Mouse (Mus musculus) megakaryocyte, embryonic 14.5 days (primary cell): ENCODE results near the gene Ddx20.

Experiments used
- FLI1 ChIP-seq: IDR thresholded peaks from 2 replicates; pipeline ENCODE4 v1.6.1; 2012; ENCODE audit warnings: low read length, inconsistent platforms, mixed read lengths
- GATA1 ChIP-seq: IDR thresholded peaks from 3 replicates; pipeline ENCODE4 v1.6.1; 2012; ENCODE audit warnings: mixed read lengths, low read length, inconsistent platforms, borderline replicate concordance

DNA sequence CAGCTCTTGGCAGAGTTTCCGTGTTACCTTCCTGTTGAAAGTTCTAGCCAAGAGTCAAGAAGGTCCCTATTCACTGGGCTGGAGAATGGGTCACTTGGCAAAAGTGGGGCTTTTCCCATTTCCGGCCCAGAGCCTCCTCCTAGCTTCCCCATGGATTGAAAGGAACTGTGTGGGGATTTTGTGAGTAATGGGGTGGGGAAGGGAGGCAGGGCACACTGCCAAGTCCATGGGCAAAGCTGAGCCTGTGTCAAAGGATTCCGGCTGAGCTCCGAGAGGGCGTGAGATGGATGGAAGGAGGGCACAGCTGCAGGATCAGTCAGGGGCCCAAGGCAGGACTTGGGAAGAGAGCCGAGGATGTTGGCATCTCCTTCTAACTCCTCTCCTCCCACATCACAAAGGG, 22.9 kb upstream of the Ddx20 start:
- TF ChIP-seq FLI1 (no peak), GATA1 (no peak)
